ENCODE assay signal across 18 mouse cellular contexts in the genomic region with DNA sequence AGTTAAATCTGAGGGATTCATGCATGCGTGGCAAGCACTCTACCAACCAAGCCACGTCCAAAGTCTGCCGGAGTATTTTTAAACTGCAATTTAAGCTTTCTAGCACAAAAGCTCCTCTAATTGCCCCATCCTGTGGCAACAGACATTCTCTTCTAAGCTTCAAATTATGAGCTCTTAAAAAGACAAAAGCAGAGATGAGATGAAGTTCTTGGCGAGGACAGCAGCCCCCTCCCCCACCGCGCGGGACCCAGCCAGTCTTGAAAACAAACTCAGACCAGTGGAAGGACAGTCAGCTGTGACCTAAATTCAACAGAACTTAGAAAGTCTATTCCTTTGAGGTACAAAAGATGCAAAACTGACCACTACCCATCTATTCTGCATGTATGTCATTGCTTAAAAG. TPM values are rescaled to one million over a fixed set of nuclear protein-coding genes. Genes with fewer than 3 reads are reported as not detected.
A peak's percentile ranks its signal among the peaks of the same experiment; 100 is the strongest.
DNase-seq lines count a peak whose midpoint lies in the region; ATAC-seq and TF ChIP-seq lines count a peak whose summit lies in the region.
"Had no signal": no experiment of that assay in that cellular context is flagged by ENCODE, and none has a peak within 500 bp of the region (broad histone marks: within the 10 kb centered on the region; RNA-seq: fewer than 3 reads in every experiment).

No protein-coding gene starts in this region.

- H3K36me3 ChIP-seq in intestine, embryonic 14.5 days (ENCODE audit: control insufficient read depth, insufficient read depth, low read length) = no peaks in the 10 kb centered on the region
- no peaks in the 10 kb centered on the region for H3K36me3 ChIP-seq in intestine, embryonic 15.5 days
- H3K36me3 ChIP-seq: heart, embryonic 10.5 days; hindbrain, embryonic 10.5 days; limb, embryonic 15.5 days; liver, embryonic 15.5 days had no signal

- DNase-seq in intestine, embryonic 14.5 days (ENCODE audit: low spot score) = no peak
- DNase-seq in lung, postnatal 14 days = peak; percentile 49
- no peak for DNase-seq in lung, adult 2 months
- peak; percentile 83 for DNase-seq in Muller cell, postnatal 12 days (ENCODE audit: inconsistent ontology term)
- DNase-seq in brain, adult 2 months (ENCODE audit: low read depth, low spot score) = peak; percentile 71
- DNase-seq in gastrocnemius, adult 8-10 months (ENCODE audit: low spot score in 2 of 2) = no peak
- DNase-seq: adrenal gland, adult 2 months; cerebellum, postnatal 36 days; kidney, adult 2 months; kidney, postnatal 25 days; spleen, adult 18-20 months; thymus, postnatal 4 days had no signal

- H3K9ac ChIP-seq in intestine, embryonic 14.5 days (ENCODE audit: low read length) = no peak overlapping the region
- no peak overlapping the region for H3K9ac ChIP-seq in intestine, embryonic 15.5 days
- H3K9ac ChIP-seq: limb, embryonic 15.5 days; liver, embryonic 15.5 days had no signal

- no peaks in the 10 kb centered on the region for H3K27me3 ChIP-seq in intestine, embryonic 14.5 days (replicated peaks; ENCODE audit: control insufficient read depth, insufficient read depth, low read length)
- H3K27me3 ChIP-seq in intestine, embryonic 15.5 days (replicated peaks) = no peaks in the 10 kb centered on the region
- H3K27me3 ChIP-seq: limb, embryonic 15.5 days; liver, embryonic 15.5 days had no signal

- TF ChIP-seq POLR2A in lung, adult 2 months (IDR thresholded peaks at IDR 0.05; ENCODE audit: borderline replicate concordance, extremely low read depth, low read depth, low read length) = no peak

- peak overlapping the region; percentile 91; the same call in 1 of the 2 replicates for H3K27ac ChIP-seq in intestine, embryonic 14.5 days (ENCODE audit: low read depth)
- H3K27ac ChIP-seq in intestine, embryonic 15.5 days = no peak overlapping the region
- H3K27ac ChIP-seq: heart, embryonic 10.5 days; hindbrain, embryonic 10.5 days; hindbrain, postnatal 0 days; liver, embryonic 15.5 days had no signal

- 88% methylated on average over 7 of the region's 7 CpGs for WGBS in intestine, embryonic 14.5 days
- 77% methylated on average over 7 of the region's 7 CpGs for WGBS in intestine, embryonic 15.5 days
- WGBS in lung, adult 2 months = 78% methylated on average over 7 of the region's 7 CpGs

- peaks cover 26% of the 10 kb centered on the region for H3K4me1 ChIP-seq in intestine, embryonic 14.5 days (replicated peaks; ENCODE audit: control insufficient read depth, insufficient read depth, low read length)
- H3K4me1 ChIP-seq in intestine, embryonic 15.5 days (replicated peaks) = peaks cover 9% of the 10 kb centered on the region; the same call in 1 of the 2 replicates
- no peaks in the 10 kb centered on the region for H3K4me1 ChIP-seq in lung, adult 2 months (ENCODE audit: control insufficient read depth, insufficient read depth, low read length)
- H3K4me1 ChIP-seq: liver, embryonic 15.5 days had no signal

- no peaks in the 10 kb centered on the region for H3K9me3 ChIP-seq in intestine, embryonic 14.5 days (ENCODE audit: control insufficient read depth, low read length)
- no peaks in the 10 kb centered on the region for H3K9me3 ChIP-seq in intestine, embryonic 15.5 days
- H3K9me3 ChIP-seq: heart, embryonic 10.5 days; hindbrain, embryonic 10.5 days; limb, embryonic 15.5 days; liver, embryonic 15.5 days had no signal

- H3K4me2 ChIP-seq in intestine, embryonic 14.5 days (ENCODE audit: low read length) = no peak overlapping the region
- no peak overlapping the region for H3K4me2 ChIP-seq in intestine, embryonic 15.5 days (replicated peaks)
- H3K4me2 ChIP-seq: limb, embryonic 15.5 days; liver, embryonic 15.5 days had no signal

- no peak for ATAC-seq in intestine, embryonic 14.5 days (replicated peaks; ENCODE audit: low FRiP score, low TSS enrichment, low read depth)
- ATAC-seq in intestine, embryonic 15.5 days = no peak
- ATAC-seq: hindbrain, postnatal 0 days had no signal

- TF ChIP-seq CTCF in lung, adult 2 months (IDR thresholded peaks at IDR 0.05; ENCODE audit: insufficient read depth, low read length) = no peak

- no peak overlapping the region for H3K4me3 ChIP-seq in intestine, embryonic 14.5 days (ENCODE audit: low read depth, low read length)
- H3K4me3 ChIP-seq in intestine, embryonic 15.5 days (replicated peaks) = no peak overlapping the region
- H3K4me3 ChIP-seq in lung, adult 2 months (replicated peaks; ENCODE audit: extremely low read depth, low read depth, low read length) = no peak overlapping the region
- H3K4me3 ChIP-seq: heart, embryonic 10.5 days; hindbrain, embryonic 10.5 days; limb, embryonic 15.5 days; liver, embryonic 15.5 days had no signal

RNA-seq across cellular contexts. Expression of gene Pgbd5, which starts 48.3 kb away (rescaled TPM):
- 3.5 and 3.9 TPM in 2 replicates for polyA plus RNA-seq in intestine, embryonic 14.5 days (2014; fragmentation: Nextera tagmentation; extraction: Ambion mirVana)
- polyA plus RNA-seq in intestine, embryonic 15.5 days (2015; fragmentation: Nextera tagmentation; extraction: Ambion mirVana) = 2.5 and 2.7 TPM in 2 replicates
- 0.46 and 0.48 TPM in 2 replicates for polyA plus RNA-seq in lung, adult 2 months (2012; rRNA removed)
- under 1 TPM; 0.27 to 0.83 (median 0.40) TPM for total RNA-seq in gastrocnemius, adult 8-10 months (2022)

Comparison
In these comparisons a context has a peak if more than half of its experiments do, and no peak if none do; other contexts are left out.
1. DNase-seq: peak in lung, postnatal 14 days (single experiment), Muller cell, postnatal 12 days (single experiment) and brain, adult 2 months (single experiment); none in intestine, embryonic 14.5 days (single experiment), lung, adult 2 months (single experiment) and gastrocnemius, adult 8-10 months (0 of 2).